Mouse (Mus musculus) midbrain, embryonic 15.5 days (tissue): Measurements from ENCODE around the gene Ppp4r1. TPM values are rescaled to one million over a fixed set of nuclear protein-coding genes. Genes with fewer than 3 reads are reported as not detected.

Experiments used
- polyA plus RNA-seq: library from polyadenylated mRNA; unstranded; fragments of >200 nt; fragmentation: Nextera tagmentation; extraction: Ambion mirVana; gene quantifications from 2 replicates; pipeline ENCODE4 v1.2.1, GENCODE M21; 2015

Gene Ppp4r1
- polyA plus RNA-seq, 1 experiment from 2014 or later = 49.2 TPM

Other genes starting within 250 kb of the Ppp4r1 start
- 0.48 and 0.59 TPM in 2 replicates for gene Tmem232, start 241.8 kb upstream of the Ppp4r1 start, polyA plus RNA-seq
- gene Vapa, start 169.0 kb upstream of the Ppp4r1 start, polyA plus RNA-seq = 257 and 259 TPM in 2 replicates
- 0.09 TPM in 1 of 2 replicates, not detected in the other for gene Txndc2, start 140.4 kb upstream of the Ppp4r1 start, polyA plus RNA-seq
- 76.6 and 80.1 TPM in 2 replicates for gene Rab31, start 9.8 kb upstream of the Ppp4r1 start, polyA plus RNA-seq
- gene Ralbp1, start 103.2 kb downstream of the Ppp4r1 start, polyA plus RNA-seq = 57.6 and 67.4 TPM in 2 replicates
- gene Twsg1, start 168.7 kb downstream of the Ppp4r1 start, polyA plus RNA-seq = 56.8 and 59.1 TPM in 2 replicates